Mouse (Mus musculus) Patski (cell line): ENCODE data around the gene Sult2b1. TPM values are rescaled to one million over a fixed set of nuclear protein-coding genes. Genes with fewer than 3 reads are reported as not detected.

Source experiments
- ATAC-seq: fragments of 100-300 bp; one replicate; pipeline ENCODE4 v1.8.0; 2021
- CTCF ChIA-PET: fragments of 350-600 bp; sonication (Branson Sonifier 250); formaldehyde crosslinking; loops from one replicate; lab custom pipeline; 2022; ENCODE audit warnings: inconsistent platforms; lab: Charles Lee
- POLR2A ChIA-PET: fragments of 350-600 bp; sonication (Branson Sonifier 250); formaldehyde crosslinking; loops from one replicate; lab custom pipeline; 2022; ENCODE audit warnings: antibody characterized with exemption, inconsistent platforms; lab: Charles Lee
- DNase-seq: peaks from one replicate; pipeline ENCODE4 v3.0.0-alpha.2; 2011; ENCODE audit warnings: low read depth, low spot score
- H3K27me3 ChIP-seq: fragments of 371-371 bp; one replicate; pipeline ENCODE4 v1.5.1; 2021
- CTCF ChIP-seq: fragments of 100-300 bp; IDR thresholded peaks from one replicate; pipeline ENCODE4 v1.5.1; 2021
- in situ Hi-C: fragments of 300-500 bp; cut with MboI; formaldehyde crosslinking; loops from 3 replicates; pipeline ENCODE4 v1.11.1; 2018; ENCODE audit warnings: low pct_unique_long_range_greater_than_20kb, mixed read lengths
- polyA plus RNA-seq: library from polyadenylated mRNA; unstranded; gene quantifications from one replicate; pipeline ENCODE4 v1.2.3, GENCODE M21; 2021

The Sult2b1 gene
- polyA plus RNA-seq, 1 experiment from 2014 or later, result 1.4 TPM

- ATAC-seq (no peak), DNase-seq (no peak)
- ChIA-PET POLR2A (no interaction called here), CTCF (interaction anchor here (1.2 kb wide), 1 partner anchor 12 kb away, joined by 3 read pairs; no protein-coding TSS in a partner anchor)
- in situ Hi-C loops, result no loop called here
- no peak for TF ChIP-seq CTCF
- no peaks in the 10 kb centered on the region for H3K27me3 ChIP-seq
Observed at GRCm38 (mm10) chr7:45697894-45698293, 86.6 kb downstream of the Sult2b1 start.

GRCm38 (mm10) chr7:45695098-45695497 is 89.4 kb downstream of the Sult2b1 start:
- DNase-seq, result no peak
- H3K27me3 ChIP-seq, result no peaks in the 10 kb centered on the region
- POLR2A ChIA-PET, result interaction anchor here (0.7 kb wide), 1 partner anchor 12 kb away, joined by 3 read pairs; no protein-coding TSS in a partner anchor
- no peak for ATAC-seq
- TF ChIP-seq CTCF, result no peak
- CTCF ChIA-PET, result interaction anchor here (2.6 kb wide), 1 partner anchor 12 kb away, joined by 10 read pairs; the partner anchor contains the start of gene Ntn5
- in situ Hi-C loops, result no loop called here

GRCm38 (mm10) chr7:45693921-45694591 is 90.4 kb downstream of the Sult2b1 start, which contains the start of gene Sec1:
Gene Sec1, minus strand, starts transcription at chr7:45694402.
- POLR2A ChIA-PET, result interaction anchor here (0.7 kb wide), 2 partner anchors 13 to 24 kb away, joined by 3 read pairs; no protein-coding TSS in a partner anchor
- H3K27me3 ChIP-seq, result no peaks in the 10 kb centered on the region
- TF ChIP-seq CTCF, result no peak
- DNase-seq (no peak), ATAC-seq (no peak)
- in situ Hi-C loops, result no loop called here
- CTCF ChIA-PET, result interaction anchor here (2.6 kb wide), 1 partner anchor 11 kb away, joined by 10 read pairs; the partner anchor contains the start of gene Ntn5

GRCm38 (mm10) chr7:45692364-45692763 is 92.1 kb downstream of the Sult2b1 start:
- ATAC-seq, result no peak
- CTCF ChIA-PET, result interaction anchor here (2.8 kb wide), 1 partner anchor 9 kb away, joined by 6 read pairs; no protein-coding TSS in a partner anchor
- in situ Hi-C loops, result no loop called here
- H3K27me3 ChIP-seq, result no peaks in the 10 kb centered on the region
- no peak for DNase-seq
- POLR2A ChIA-PET, result interaction anchor here (0.7 to 1.0 kb wide), 2 partner anchors 15 to 64 kb away, joined by 3 read pairs; no protein-coding TSS in a partner anchor
- no peak for TF ChIP-seq CTCF

- ChIA-PET CTCF (interaction anchor here (1.0 to 2.1 kb wide), 4 partner anchors 9 to 96 kb away, joined by 3 to 9 read pairs (median 4); no protein-coding TSS in a partner anchor), POLR2A (interaction anchor here (0.5 to 1.5 kb wide), 3 partner anchors 11 to 64 kb away, joined by 3 to 5 read pairs (median 5); partner anchors contain the start of gene Car11)
- no peak for DNase-seq
- ATAC-seq, result no peak
- in situ Hi-C loops, result loop anchor here (10.0 kb wide), 1 partner anchor 125 kb away; no protein-coding TSS in a partner anchor
- H3K27me3 ChIP-seq, result no peaks in the 10 kb centered on the region
- TF ChIP-seq CTCF, result no peak
Observed at GRCm38 (mm10) chr7:45689800-45690199, 94.7 kb downstream of the Sult2b1 start.

GRCm38 (mm10) chr7:45689099-45689498 is 95.4 kb downstream of the Sult2b1 start:
- in situ Hi-C loops, result loop anchor here (10.0 kb wide), 1 partner anchor 124 kb away; no protein-coding TSS in a partner anchor
- no peaks in the 10 kb centered on the region for H3K27me3 ChIP-seq
- CTCF ChIA-PET, result interaction anchor here (1.5 to 2.1 kb wide), 2 partner anchors 8 to 11 kb away, joined by 3 to 9 read pairs; no protein-coding TSS in a partner anchor
- TF ChIP-seq CTCF, result no peak
- no peak for ATAC-seq
- no peak for DNase-seq
- POLR2A ChIA-PET, result interaction anchor here (0.5 to 1.5 kb wide), 2 partner anchors 12 to 63 kb away, joined by 3 to 5 read pairs; no protein-coding TSS in a partner anchor

GRCm38 (mm10) chr7:45686841-45687240 is 97.6 kb downstream of the Sult2b1 start:
- CTCF ChIA-PET, result no interaction called here
- no peaks in the 10 kb centered on the region for H3K27me3 ChIP-seq
- ATAC-seq, result no peak
- in situ Hi-C loops, result loop anchor here (10.0 kb wide), 1 partner anchor 122 kb away; no protein-coding TSS in a partner anchor
- POLR2A ChIA-PET, result no interaction called here
- DNase-seq, result no peak
- no peak for TF ChIP-seq CTCF

GRCm38 (mm10) chr7:45685811-45686210 is 98.7 kb downstream of the Sult2b1 start:
- ATAC-seq (no peak), DNase-seq (no peak)
- POLR2A ChIA-PET, result interaction anchor here (0.6 kb wide), 1 partner anchor 31 kb away, joined by 3 read pairs; no protein-coding TSS in a partner anchor
- CTCF ChIA-PET, result interaction anchor here (1.0 to 1.5 kb wide), 2 partner anchors 12 to 15 kb away, joined by 3 read pairs; no protein-coding TSS in a partner anchor
- in situ Hi-C loops, result loop anchor here (10.0 kb wide), 1 partner anchor 121 kb away; no protein-coding TSS in a partner anchor
- no peak for TF ChIP-seq CTCF
- H3K27me3 ChIP-seq, result no peaks in the 10 kb centered on the region

- ChIA-PET CTCF (interaction anchor here (0.8 to 5.1 kb wide), 28 partner anchors 8 to 207 kb away, joined by 3 to 74 read pairs (median 6); partner anchors contain the start of genes Dbp, Fut1, Fut2 and Hsd17b14), POLR2A (interaction anchor here (1.6 to 2.3 kb wide), 2 partner anchors 17 to 21 kb away, joined by 6 to 17 read pairs; partner anchors contain the start of gene Dbp)
- no peaks in the 10 kb centered on the region for H3K27me3 ChIP-seq
- no peak for TF ChIP-seq CTCF
- no peak for ATAC-seq
- in situ Hi-C loops, result loop anchor here (5.0 to 10.0 kb wide), 3 partner anchors 91 to 206 kb away; no protein-coding TSS in a partner anchor
- DNase-seq, result no peak
Observed at GRCm38 (mm10) chr7:45683396-45684050, 100.9 kb downstream of the Sult2b1 start, which contains the start of gene Ntn5. Gene Ntn5, plus strand, starts transcription at chr7:45684022.
